Mouse (Mus musculus): Measurements from ENCODE around the gene Fuca1. TPM values are rescaled to one million over a fixed set of nuclear protein-coding genes. Genes with fewer than 3 reads are reported as not detected.

Fuca1 gene
- total and polyA plus RNA-seq, 3 experiments, result 26.8 to 48.6 TPM; not detected in 1

DNA sequence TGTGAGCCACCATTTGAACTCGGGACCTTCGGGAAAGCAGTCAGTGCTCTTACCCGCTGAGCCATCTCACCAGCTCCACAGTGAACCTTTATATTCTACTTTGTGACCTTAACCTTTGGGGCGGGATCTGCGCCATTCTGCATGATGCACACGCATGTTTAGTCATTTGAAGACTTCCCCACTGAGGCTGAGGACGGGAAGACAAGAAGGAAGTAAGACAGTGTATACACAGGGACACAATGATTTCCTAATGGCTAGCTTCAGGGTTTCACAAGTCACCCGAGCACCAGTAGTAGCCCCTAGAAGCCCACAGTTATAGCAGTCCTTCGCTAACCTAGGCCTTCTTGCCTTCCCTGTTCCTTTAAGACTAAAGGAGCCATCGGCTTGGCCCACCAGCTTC, 25.2 kb downstream of the Fuca1 start:
- Histone ChIP-seq H3K4me1 (ENCODE audit: control insufficient read depth in 1 of 2, insufficient read depth in 2 of 2, low read length in 2 of 2) (peaks cover 7 to 12% of the 10 kb centered on the region in 2 experiments; a peak in 3 of 4 replicates), H3K9ac (ENCODE audit: control insufficient read depth, low read depth, low read length, poor library complexity, severe bottlenecking) (peak overlapping the region; percentile 40), H3K4me3 (ENCODE audit: control insufficient read depth in 1 of 2, insufficient read depth in 1 of 2, low read depth in 2 of 2, low read length in 2 of 2) (peak overlapping the region; percentile 73 to 81; a peak in 3 of 4 replicates), H3K27ac (ENCODE audit: control insufficient read depth, low read depth, low read length) (no peak overlapping the region), H3K9me3 (replicated peaks; ENCODE audit: insufficient read depth, low read length) (no peaks in the 10 kb centered on the region), H3K79me2 (ENCODE audit: control insufficient read depth, insufficient read depth, low read length, poor library complexity) (peaks cover 17% of the 10 kb centered on the region), H3K27me3 (ENCODE audit: control insufficient read depth in 1 of 2, insufficient read depth in 2 of 2, low read length in 2 of 2) (no peaks in the 10 kb centered on the region), H3K36me3 (ENCODE audit: control insufficient read depth in 1 of 2, insufficient read depth in 2 of 2, low read length in 2 of 2) (peaks cover 0 to 20% of the 10 kb centered on the region in 2 experiments; a peak in 2 of 4 replicates)
- peak; percentile 34 for DNase-seq (ENCODE audit: low read depth, low spot score)
- TF ChIP-seq USF2 (IDR thresholded peaks at IDR 0.05; ENCODE audit: borderline replicate concordance in 1 of 2, insufficient read depth in 1 of 2, low read depth in 1 of 2, low read length in 2 of 2) (no peak), ETS1 (IDR thresholded peaks at IDR 0.05; ENCODE audit: low read depth, low read length) (no peak), TBP (IDR thresholded peaks at IDR 0.05; ENCODE audit: low read depth, low read length) (no peak)

DNA sequence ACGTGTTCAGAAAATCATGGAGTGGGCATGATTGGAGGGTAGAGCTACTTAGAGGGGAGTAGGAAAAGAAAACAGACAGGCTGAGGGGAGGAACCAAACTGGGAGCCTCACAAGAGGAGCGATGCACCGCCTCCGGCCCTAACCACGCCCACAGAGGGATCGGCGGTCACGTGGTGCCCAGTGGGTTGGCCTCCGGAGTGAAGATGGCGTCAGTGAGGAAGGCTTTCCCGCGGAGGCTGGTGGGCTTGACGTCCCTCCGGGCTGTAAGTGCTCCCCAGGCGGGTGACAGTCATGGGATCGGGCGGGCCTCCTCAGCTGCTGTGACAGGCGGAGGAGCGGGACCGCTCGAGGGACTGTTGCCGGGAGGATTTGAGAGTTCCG, 25.7 kb downstream of the Fuca1 start, which contains the start of gene Hmgcl:
Gene Hmgcl, plus strand, starts transcription at position 171 of the 381 bp plus-strand sequence.
- peak within 1 kb of the TSS; percentile 73 to 81 for H3K4me3 ChIP-seq (ENCODE audit: control insufficient read depth in 1 of 2, insufficient read depth in 1 of 2, low read depth in 2 of 2, low read length in 2 of 2)
- peaks cover 3 to 20% of the 10 kb centered on the region in 2 experiments for H3K36me3 ChIP-seq (ENCODE audit: control insufficient read depth in 1 of 2, insufficient read depth in 2 of 2, low read length in 2 of 2)
- DNase-seq (ENCODE audit: low read depth, low spot score), result peak; percentile 95
- H3K27me3 ChIP-seq (ENCODE audit: control insufficient read depth in 1 of 2, insufficient read depth in 2 of 2, low read length in 2 of 2), result no peaks in the 10 kb centered on the region
- H3K79me2 ChIP-seq (ENCODE audit: control insufficient read depth, insufficient read depth, low read length, poor library complexity), result peaks cover 17% of the 10 kb centered on the region
- no peaks in the 10 kb centered on the region for H3K9me3 ChIP-seq (replicated peaks; ENCODE audit: insufficient read depth, low read length)
- H3K9ac ChIP-seq (ENCODE audit: control insufficient read depth, low read depth, low read length, poor library complexity, severe bottlenecking), result peak within 1 kb of the TSS; percentile 73
- H3K4me1 ChIP-seq (ENCODE audit: control insufficient read depth in 1 of 2, insufficient read depth in 2 of 2, low read length in 2 of 2), result peaks cover 7 to 12% of the 10 kb centered on the region in 2 experiments; a peak in 3 of 4 replicates
- peak within 1 kb of the TSS; percentile 43 for H3K27ac ChIP-seq (ENCODE audit: control insufficient read depth, low read depth, low read length)
- TF ChIP-seq ZC3H11A (IDR thresholded peaks at IDR 0.05; ENCODE audit: low read depth, low read length) (no peak), MAFK (IDR thresholded peaks at IDR 0.05; ENCODE audit: borderline replicate concordance, low read depth, low read length) (no peak), MXI1 (IDR thresholded peaks at IDR 0.05; ENCODE audit: low read depth, low read length) (no peak), GABPA (IDR thresholded peaks at IDR 0.05; ENCODE audit: low read depth, low read length) (no peak), HCFC1 (IDR thresholded peaks at IDR 0.05; ENCODE audit: low read depth, low read length) (peak; percentile 55), RCOR1 (IDR thresholded peaks at IDR 0.05; ENCODE audit: low read depth, low read length) (no peak), ELF1 (IDR thresholded peaks at IDR 0.05; ENCODE audit: low read depth, low read length) (no peak), NRF1 (IDR thresholded peaks at IDR 0.05; ENCODE audit: insufficient read depth, low read depth, low read length, poor library complexity, severe bottlenecking) (no peak), ZNF384 (IDR thresholded peaks at IDR 0.05; ENCODE audit: low read depth, low read length) (no peak), UBTF (IDR thresholded peaks at IDR 0.05; ENCODE audit: borderline replicate concordance, insufficient read depth, low read depth, low read length) (no peak), CHD1 (IDR thresholded peaks at IDR 0.05; ENCODE audit: low read depth, low read length) (no peak), SIN3A (IDR thresholded peaks at IDR 0.05; ENCODE audit: low read length) (0 out of 2 replicates have a peak, but pooled peaks have one; percentile 70), ZKSCAN1 (IDR thresholded peaks at IDR 0.05; ENCODE audit: low read depth, low read length) (no peak), E2F4 (IDR thresholded peaks at IDR 0.05; ENCODE audit: borderline replicate concordance, low read depth, low read length) (no peak), NELFE (IDR thresholded peaks at IDR 0.05; ENCODE audit: low read depth, low read length) (peak; percentile 67), CTCF (IDR thresholded peaks at IDR 0.05 in 2 of 3, conservative IDR thresholded peaks at IDR 0.05 in 1 of 3; ENCODE audit: control insufficient read depth in 1 of 3, insufficient read depth in 1 of 3, low read depth in 2 of 3, low read length in 3 of 3, poor library complexity in 1 of 3, severe bottlenecking in 1 of 3) (no peak), POLR2AphosphoS5 (IDR thresholded peaks at IDR 0.05; ENCODE audit: borderline replicate concordance, low read depth, low read length) (no peak; the same call in 1 of the 2 replicates), TAL1 (IDR thresholded peaks at IDR 0.05; ENCODE audit: low read length) (no peak), POLR2A (IDR thresholded peaks at IDR 0.05; ENCODE audit: control insufficient read depth in 1 of 2, insufficient read depth in 1 of 2, low read depth in 1 of 2, low read length in 2 of 2, poor library complexity in 1 of 2) (peak; percentile 75 to 76), MAZ (IDR thresholded peaks at IDR 0.05; ENCODE audit: low read depth, low read length) (no peak), JUND (IDR thresholded peaks at IDR 0.05; ENCODE audit: low read depth, low read length) (no peak), EP300 (IDR thresholded peaks at IDR 0.05; ENCODE audit: low read depth in 1 of 2, low read length in 2 of 2) (no peak), USF1 (IDR thresholded peaks at IDR 0.05; ENCODE audit: low read depth, low read length) (peak; percentile 99), BHLHE40 (IDR thresholded peaks at IDR 0.05; ENCODE audit: borderline replicate concordance, low read depth, low read length) (no peak), USF2 (IDR thresholded peaks at IDR 0.05; ENCODE audit: borderline replicate concordance in 1 of 2, insufficient read depth in 1 of 2, low read depth in 1 of 2, low read length in 2 of 2) (peak; percentile 81 to 95), MEF2A (IDR thresholded peaks at IDR 0.05; ENCODE audit: extremely low read depth, insufficient replicate concordance, low read depth, low read length, poor library complexity, severe bottlenecking) (no peak), MYC (IDR thresholded peaks at IDR 0.05; ENCODE audit: low read depth, low read length) (no peak), RAD21 (IDR thresholded peaks at IDR 0.05; ENCODE audit: low read depth, low read length) (no peak), ETS1 (IDR thresholded peaks at IDR 0.05; ENCODE audit: low read depth, low read length) (no peak)
